Mouse (Mus musculus): ENCODE results near the gene Mpped2. TPM values are rescaled to one million over a fixed set of nuclear protein-coding genes. Genes with fewer than 3 reads are reported as not detected.

The Mpped2 gene
- total and polyA plus RNA-seq, 3 experiments = 0.04 to 0.10 TPM; not detected in 1

DNA sequence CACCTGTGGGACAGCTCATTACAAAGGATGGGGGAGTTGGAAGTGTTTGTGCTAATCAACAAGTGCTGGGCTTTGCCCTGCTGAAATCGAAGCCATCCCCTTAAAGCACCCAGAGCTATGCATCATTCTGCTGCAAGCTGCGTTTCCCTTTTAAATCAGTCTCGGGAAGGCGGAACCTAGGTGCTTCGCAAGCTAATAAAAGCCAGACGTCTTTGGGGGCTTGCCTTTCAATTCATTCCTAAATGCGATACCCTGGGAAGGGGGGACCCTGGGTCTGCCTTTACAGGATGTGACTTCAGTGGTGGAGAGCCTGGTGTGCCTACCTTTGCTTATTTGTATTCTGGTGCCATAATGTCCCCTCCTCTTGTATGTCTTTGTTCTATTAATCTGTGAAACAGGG lies 103.2 kb downstream of the Mpped2 start:
- DNase-seq (ENCODE audit: low read depth, low spot score) = no peak
- no peaks in the 10 kb centered on the region for H3K36me3 ChIP-seq (ENCODE audit: control insufficient read depth in 1 of 2, insufficient read depth in 2 of 2, low read length in 2 of 2)
- TF ChIP-seq GATA1 (IDR thresholded peaks at IDR 0.05; ENCODE audit: low read depth, low read length) (no peak), ZC3H11A (IDR thresholded peaks at IDR 0.05; ENCODE audit: low read depth, low read length) (no peak), KAT2A (conservative IDR thresholded peaks at IDR 0.05; ENCODE audit: low read depth, low read length) (no peak), RAD21 (IDR thresholded peaks at IDR 0.05; ENCODE audit: low read depth, low read length) (no peak), MAX (IDR thresholded peaks at IDR 0.05; ENCODE audit: low read length) (no peak), ZNF384 (IDR thresholded peaks at IDR 0.05; ENCODE audit: low read depth, low read length) (no peak), UBTF (IDR thresholded peaks at IDR 0.05; ENCODE audit: borderline replicate concordance, insufficient read depth, low read depth, low read length) (no peak), ELF1 (IDR thresholded peaks at IDR 0.05; ENCODE audit: low read depth, low read length) (no peak), BHLHE40 (IDR thresholded peaks at IDR 0.05; ENCODE audit: borderline replicate concordance, low read depth, low read length) (no peak), MEF2A (IDR thresholded peaks at IDR 0.05; ENCODE audit: extremely low read depth, insufficient replicate concordance, low read depth, low read length, poor library complexity, severe bottlenecking) (no peak), HCFC1 (IDR thresholded peaks at IDR 0.05; ENCODE audit: low read depth, low read length) (no peak), SIN3A (IDR thresholded peaks at IDR 0.05; ENCODE audit: low read length) (no peak), ZKSCAN1 (IDR thresholded peaks at IDR 0.05; ENCODE audit: low read depth, low read length) (no peak)
- no peaks in the 10 kb centered on the region for H3K4me1 ChIP-seq (ENCODE audit: control insufficient read depth in 1 of 2, insufficient read depth in 2 of 2, low read length in 2 of 2)
- H3K4me3 ChIP-seq (ENCODE audit: control insufficient read depth in 1 of 2, insufficient read depth in 1 of 2, low read depth in 2 of 2, low read length in 2 of 2) = no peak overlapping the region
- H3K79me2 ChIP-seq (ENCODE audit: control insufficient read depth, insufficient read depth, low read length, poor library complexity) = no peaks in the 10 kb centered on the region
- H3K27me3 ChIP-seq (ENCODE audit: control insufficient read depth in 1 of 2, insufficient read depth in 2 of 2, low read length in 2 of 2) = no peaks in the 10 kb centered on the region
- no peak overlapping the region for H3K9ac ChIP-seq (ENCODE audit: control insufficient read depth, low read depth, low read length, poor library complexity, severe bottlenecking)
- no peak overlapping the region for H3K27ac ChIP-seq (ENCODE audit: control insufficient read depth, low read depth, low read length)
- no peaks in the 10 kb centered on the region for H3K9me3 ChIP-seq (replicated peaks; ENCODE audit: insufficient read depth, low read length)

DNA sequence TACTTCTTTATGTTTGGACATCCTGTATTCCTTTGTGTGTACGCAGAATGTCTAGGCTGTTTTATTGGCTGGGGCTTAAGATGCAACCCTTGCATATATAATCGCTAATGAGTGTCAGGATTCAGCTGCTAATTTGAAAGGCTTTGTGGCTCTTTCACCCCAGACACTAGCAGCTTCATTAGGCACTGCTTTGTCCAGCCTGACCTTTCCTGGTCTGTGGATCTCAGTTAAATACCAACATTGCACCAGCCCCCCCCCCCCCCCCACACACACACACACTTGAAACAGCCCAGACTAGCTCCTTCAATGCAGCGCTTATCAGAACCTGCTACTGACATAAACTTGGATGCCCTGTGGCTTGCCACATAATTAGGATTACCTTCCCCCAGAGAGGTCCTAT lies 104.8 kb downstream of the Mpped2 start:
- no peaks in the 10 kb centered on the region for H3K79me2 ChIP-seq (ENCODE audit: control insufficient read depth, insufficient read depth, low read length, poor library complexity)
- H3K27me3 ChIP-seq (ENCODE audit: control insufficient read depth in 1 of 2, insufficient read depth in 2 of 2, low read length in 2 of 2) = no peaks in the 10 kb centered on the region
- H3K4me1 ChIP-seq (ENCODE audit: control insufficient read depth in 1 of 2, insufficient read depth in 2 of 2, low read length in 2 of 2) = no peaks in the 10 kb centered on the region
- H3K36me3 ChIP-seq (ENCODE audit: control insufficient read depth in 1 of 2, insufficient read depth in 2 of 2, low read length in 2 of 2) = no peaks in the 10 kb centered on the region
- TF ChIP-seq MAX (IDR thresholded peaks at IDR 0.05; ENCODE audit: low read length) (no peak), MXI1 (IDR thresholded peaks at IDR 0.05; ENCODE audit: low read depth, low read length) (no peak), NELFE (IDR thresholded peaks at IDR 0.05; ENCODE audit: low read depth, low read length) (no peak), MEF2A (IDR thresholded peaks at IDR 0.05; ENCODE audit: extremely low read depth, insufficient replicate concordance, low read depth, low read length, poor library complexity, severe bottlenecking) (no peak), MAFK (IDR thresholded peaks at IDR 0.05; ENCODE audit: borderline replicate concordance, low read depth, low read length) (no peak), E2F4 (IDR thresholded peaks at IDR 0.05; ENCODE audit: borderline replicate concordance, low read depth, low read length) (no peak)
- H3K27ac ChIP-seq (ENCODE audit: control insufficient read depth, low read depth, low read length) = no peak overlapping the region
- DNase-seq (ENCODE audit: low read depth, low spot score) = no peak
- H3K9ac ChIP-seq (ENCODE audit: control insufficient read depth, low read depth, low read length, poor library complexity, severe bottlenecking) = no peak overlapping the region
- H3K9me3 ChIP-seq (replicated peaks; ENCODE audit: insufficient read depth, low read length) = no peaks in the 10 kb centered on the region
- H3K4me3 ChIP-seq (ENCODE audit: control insufficient read depth in 1 of 2, insufficient read depth in 1 of 2, low read depth in 2 of 2, low read length in 2 of 2) = no peak overlapping the region
